Mouse (Mus musculus): ENCODE data around the gene Ppil2. TPM values are rescaled to one million over a fixed set of nuclear protein-coding genes. Genes with fewer than 3 reads are reported as not detected.

Gene Ppil2
- polyA plus RNA-seq, 2 experiments = 116 to 131 TPM

DNA sequence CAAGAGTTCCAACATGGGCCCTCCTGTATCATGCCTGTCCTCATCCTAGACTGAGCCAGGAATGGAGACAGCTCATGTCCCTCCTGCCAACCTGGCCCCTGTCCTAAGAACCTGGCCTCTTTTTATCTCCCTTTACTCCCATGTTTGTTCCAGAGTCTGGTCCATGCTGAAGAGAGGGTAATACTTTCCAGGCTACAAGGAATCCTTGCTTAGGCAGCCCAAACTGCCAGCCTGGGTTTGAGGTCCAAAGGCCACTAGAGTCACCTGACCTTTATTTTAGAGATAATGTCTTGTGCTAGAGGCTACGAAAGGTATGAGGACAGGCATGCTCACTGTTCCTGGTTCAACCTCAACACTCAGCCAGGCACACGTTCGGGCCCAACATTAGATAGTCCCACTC, 14.1 kb downstream of the Ppil2 start:
- TF ChIP-seq POLR2A (IDR thresholded peaks at IDR 0.05; ENCODE audit: borderline replicate concordance, extremely low read depth, insufficient read depth, insufficient read length) = no peak
- no peak overlapping the region for H3K4me3 ChIP-seq (replicated peaks; ENCODE audit: low read length)
- no peak overlapping the region for H3K4me2 ChIP-seq (replicated peaks; ENCODE audit: low read depth, low read length, severe bottlenecking)
- H3K9me3 ChIP-seq (ENCODE audit: control insufficient read depth, low read length) = no peaks in the 10 kb centered on the region
- DNase-seq (ENCODE audit: low spot score) = no peak
- H3K27ac ChIP-seq (replicated peaks; ENCODE audit: low read depth, low read length) = no peak overlapping the region
- no peaks in the 10 kb centered on the region for H3K27me3 ChIP-seq (ENCODE audit: control insufficient read depth, insufficient read depth, low read length)
- no peak overlapping the region for H3K9ac ChIP-seq (ENCODE audit: low read depth, low read length, severe bottlenecking)
- H3K36me3 ChIP-seq (ENCODE audit: control insufficient read depth, insufficient read depth, low read length) = peaks cover 91% of the 10 kb centered on the region
- H3K4me1 ChIP-seq (ENCODE audit: control insufficient read depth, insufficient read depth, low read length) = no peaks in the 10 kb centered on the region
- no peak for ATAC-seq (ENCODE audit: low FRiP score, low read depth)
- WGBS = 95% methylated on average over 3 of the region's 3 CpGs

GRCm38 (mm10) chr16:17088346-17088745, 22.7 kb downstream of the Ppil2 start:
- H3K4me2 ChIP-seq (replicated peaks; ENCODE audit: low read depth, low read length, severe bottlenecking) = no peak overlapping the region
- H3K9me3 ChIP-seq (ENCODE audit: control insufficient read depth, low read length) = no peaks in the 10 kb centered on the region
- DNase-seq (ENCODE audit: low spot score) (no peak), ATAC-seq (ENCODE audit: low FRiP score, low read depth) (no peak)
- no peaks in the 10 kb centered on the region for H3K4me1 ChIP-seq (ENCODE audit: control insufficient read depth, insufficient read depth, low read length)
- no peak overlapping the region for H3K4me3 ChIP-seq (replicated peaks; ENCODE audit: low read length)
- TF ChIP-seq POLR2A (IDR thresholded peaks at IDR 0.05; ENCODE audit: borderline replicate concordance, extremely low read depth, insufficient read depth, insufficient read length) = no peak
- H3K36me3 ChIP-seq (ENCODE audit: control insufficient read depth, insufficient read depth, low read length) = peaks cover 99% of the 10 kb centered on the region
- no peak overlapping the region for H3K27ac ChIP-seq (replicated peaks; ENCODE audit: low read depth, low read length)
- no peak overlapping the region for H3K9ac ChIP-seq (ENCODE audit: low read depth, low read length, severe bottlenecking)
- no peaks in the 10 kb centered on the region for H3K27me3 ChIP-seq (ENCODE audit: control insufficient read depth, insufficient read depth, low read length)
- WGBS = 76% methylated on average over 3 of the region's 3 CpGs

DNA sequence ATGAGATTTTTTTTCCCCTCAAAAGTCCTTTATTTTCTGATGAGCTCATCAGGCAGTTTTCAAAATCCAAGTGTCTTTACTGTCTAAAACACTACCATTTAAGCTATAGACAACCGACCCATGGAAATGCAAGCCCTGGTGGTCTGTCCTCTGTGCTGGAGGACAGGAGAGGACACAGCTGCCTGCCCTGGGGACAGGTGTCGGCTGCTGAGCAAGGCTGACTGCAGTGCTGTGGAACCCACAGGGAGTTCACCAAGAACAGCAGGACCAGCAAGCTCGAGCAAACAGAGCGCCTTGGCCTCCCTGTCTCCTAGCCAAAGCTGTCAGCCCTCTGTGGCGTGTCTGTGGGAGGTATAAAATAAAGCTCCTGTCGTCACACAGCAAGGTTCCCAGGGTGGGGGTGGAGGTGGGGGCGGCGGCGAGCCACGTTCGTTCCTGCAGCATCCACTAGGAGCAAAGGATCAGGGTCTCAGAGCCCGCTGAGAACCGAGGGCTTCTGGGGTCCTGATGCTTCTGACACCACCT, 24.3 kb downstream of the Ppil2 start:
- 80% methylated on average over 13 of the region's 13 CpGs for WGBS
- no peak for ATAC-seq (ENCODE audit: low FRiP score, low read depth)
- no peak overlapping the region for H3K9ac ChIP-seq (ENCODE audit: low read depth, low read length, severe bottlenecking)
- TF ChIP-seq POLR2A (IDR thresholded peaks at IDR 0.05; ENCODE audit: borderline replicate concordance, extremely low read depth, insufficient read depth, insufficient read length) = no peak
- no peak overlapping the region for H3K4me3 ChIP-seq (replicated peaks; ENCODE audit: low read length)
- no peaks in the 10 kb centered on the region for H3K27me3 ChIP-seq (ENCODE audit: control insufficient read depth, insufficient read depth, low read length)
- H3K4me1 ChIP-seq (ENCODE audit: control insufficient read depth, insufficient read depth, low read length) = no peaks in the 10 kb centered on the region
- H3K9me3 ChIP-seq (ENCODE audit: control insufficient read depth, low read length) = no peaks in the 10 kb centered on the region
- peaks cover 94% of the 10 kb centered on the region for H3K36me3 ChIP-seq (ENCODE audit: control insufficient read depth, insufficient read depth, low read length)
- DNase-seq (ENCODE audit: low spot score) = no peak
- no peak overlapping the region for H3K4me2 ChIP-seq (replicated peaks; ENCODE audit: low read depth, low read length, severe bottlenecking)
- H3K27ac ChIP-seq (replicated peaks; ENCODE audit: low read depth, low read length) = no peak overlapping the region

GRCm38 (mm10) chr16:17086241-17086640, 24.8 kb downstream of the Ppil2 start:
- Histone ChIP-seq H3K9me3 (ENCODE audit: control insufficient read depth, low read length) (no peaks in the 10 kb centered on the region), H3K4me2 (replicated peaks; ENCODE audit: low read depth, low read length, severe bottlenecking) (no peak overlapping the region), H3K4me3 (replicated peaks; ENCODE audit: low read length) (no peak overlapping the region), H3K27ac (replicated peaks; ENCODE audit: low read depth, low read length) (no peak overlapping the region), H3K27me3 (ENCODE audit: control insufficient read depth, insufficient read depth, low read length) (no peaks in the 10 kb centered on the region), H3K9ac (ENCODE audit: low read depth, low read length, severe bottlenecking) (no peak overlapping the region), H3K4me1 (ENCODE audit: control insufficient read depth, insufficient read depth, low read length) (no peaks in the 10 kb centered on the region), H3K36me3 (ENCODE audit: control insufficient read depth, insufficient read depth, low read length) (peaks cover 89% of the 10 kb centered on the region)
- DNase-seq (ENCODE audit: low spot score) = no peak
- no peak for TF ChIP-seq POLR2A (IDR thresholded peaks at IDR 0.05; ENCODE audit: borderline replicate concordance, extremely low read depth, insufficient read depth, insufficient read length)
- 88% methylated on average over 3 of the region's 3 CpGs for WGBS
- no peak for ATAC-seq (ENCODE audit: low FRiP score, low read depth)

DNA sequence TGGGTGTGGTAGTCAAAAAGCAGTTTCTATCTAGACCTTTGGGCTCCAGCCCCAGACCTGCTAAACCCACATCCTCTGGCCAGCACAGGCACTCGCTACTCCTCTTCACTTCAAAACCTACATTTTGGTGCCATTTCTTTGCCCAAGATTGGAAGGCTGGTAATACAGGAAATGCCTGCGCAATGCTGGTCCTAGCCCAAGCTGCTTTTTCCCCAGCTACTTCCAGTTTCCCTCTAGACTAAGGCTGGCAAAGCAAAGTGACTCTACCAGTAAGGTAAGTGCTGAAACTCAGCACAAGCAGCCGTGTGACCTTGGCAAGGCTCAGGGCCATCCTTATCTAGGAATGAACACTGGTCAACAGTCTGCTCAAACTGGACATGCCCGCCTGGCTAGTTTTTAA, 25.4 kb downstream of the Ppil2 start:
- no peak overlapping the region for H3K9ac ChIP-seq (ENCODE audit: low read depth, low read length, severe bottlenecking)
- DNase-seq (ENCODE audit: low spot score) = no peak
- H3K4me2 ChIP-seq (replicated peaks; ENCODE audit: low read depth, low read length, severe bottlenecking) = no peak overlapping the region
- no peak for ATAC-seq (ENCODE audit: low FRiP score, low read depth)
- no peak for TF ChIP-seq POLR2A (IDR thresholded peaks at IDR 0.05; ENCODE audit: borderline replicate concordance, extremely low read depth, insufficient read depth, insufficient read length)
- 91% methylated on average over 4 of the region's 4 CpGs for WGBS
- no peak overlapping the region for H3K27ac ChIP-seq (replicated peaks; ENCODE audit: low read depth, low read length)
- no peaks in the 10 kb centered on the region for H3K9me3 ChIP-seq (ENCODE audit: control insufficient read depth, low read length)
- H3K4me1 ChIP-seq (ENCODE audit: control insufficient read depth, insufficient read depth, low read length) = no peaks in the 10 kb centered on the region
- H3K27me3 ChIP-seq (ENCODE audit: control insufficient read depth, insufficient read depth, low read length) = no peaks in the 10 kb centered on the region
- H3K4me3 ChIP-seq (replicated peaks; ENCODE audit: low read length) = no peak overlapping the region
- H3K36me3 ChIP-seq (ENCODE audit: control insufficient read depth, insufficient read depth, low read length) = peaks cover 83% of the 10 kb centered on the region
